Comparison of ENCODE assay signal across 22 mouse cellular contexts in the genomic region with DNA sequence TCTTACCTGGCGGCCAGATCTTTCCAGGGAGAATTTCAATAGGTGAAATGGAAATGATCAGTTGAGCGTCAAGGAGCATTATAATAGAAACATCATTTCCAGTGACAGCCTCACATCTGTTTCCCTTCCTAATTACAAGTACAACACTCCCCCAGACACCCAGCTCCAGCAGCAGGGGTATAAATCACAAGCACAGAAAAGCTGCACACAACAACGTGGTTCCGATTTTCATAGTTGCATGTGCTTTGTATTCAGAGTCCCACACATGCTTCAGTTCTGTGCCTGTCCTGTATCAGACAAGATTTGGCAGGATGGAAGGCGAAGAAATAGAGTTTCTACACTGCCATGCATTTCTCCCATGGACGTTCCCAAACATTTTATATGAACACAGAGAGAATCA.
DNase-seq lines count a peak whose midpoint lies in the region; ATAC-seq and TF ChIP-seq lines count a peak whose summit lies in the region.
"Had no signal": no experiment of that assay in that cellular context is flagged by ENCODE, and none has a peak within 500 bp of the region (broad histone marks: within the 10 kb centered on the region; RNA-seq: fewer than 3 reads in every experiment).

No protein-coding gene starts in this region.

- no peaks in the 10 kb centered on the region for H3K27me3 ChIP-seq in kidney, adult 2 months (replicated peaks; ENCODE audit: control insufficient read depth, insufficient read depth, low read length)
- no peaks in the 10 kb centered on the region for H3K27me3 ChIP-seq in embryonic facial prominence, embryonic 14.5 days (replicated peaks; ENCODE audit: control insufficient read depth, insufficient read depth, low read length)
- H3K27me3 ChIP-seq: embryonic facial prominence, embryonic 12.5 days; forebrain, embryonic 12.5 days; heart, embryonic 12.5 days had no signal

- no peak overlapping the region for H3K9ac ChIP-seq in embryonic facial prominence, embryonic 14.5 days (ENCODE audit: low read depth, low read length)
- H3K9ac ChIP-seq: embryonic facial prominence, embryonic 12.5 days; forebrain, embryonic 12.5 days; forebrain, postnatal 0 days; heart, embryonic 12.5 days; hindbrain, embryonic 14.5 days had no signal

- H3K27ac ChIP-seq in kidney, adult 2 months (ENCODE audit: insufficient read depth, low read depth, low read length) = no peak overlapping the region
- H3K27ac ChIP-seq in embryonic facial prominence, embryonic 14.5 days (replicated peaks; ENCODE audit: low read depth, low read length) = no peak overlapping the region
- H3K27ac ChIP-seq: forebrain, embryonic 12.5 days; gastrocnemius, adult 2 months; hindbrain, embryonic 10.5 days; hindbrain, embryonic 14.5 days had no signal

- H3K36me3 ChIP-seq in kidney, adult 2 months (ENCODE audit: control insufficient read depth, insufficient read depth, low read length) = no peaks in the 10 kb centered on the region
- no peaks in the 10 kb centered on the region for H3K36me3 ChIP-seq in embryonic facial prominence, embryonic 14.5 days (ENCODE audit: control insufficient read depth, insufficient read depth, low read length)
- H3K36me3 ChIP-seq: embryonic facial prominence, embryonic 12.5 days; forebrain, embryonic 12.5 days; G1E; heart, embryonic 12.5 days; hindbrain, embryonic 10.5 days had no signal

- H3K4me3 ChIP-seq in kidney, adult 2 months (ENCODE audit: insufficient read depth, low read depth, low read length) = no peak overlapping the region
- H3K4me3 ChIP-seq in embryonic facial prominence, embryonic 14.5 days (ENCODE audit: low read depth, low read length) = no peak overlapping the region
- H3K4me3 ChIP-seq: embryonic facial prominence, embryonic 12.5 days; forebrain, embryonic 12.5 days; gastrocnemius, adult 2 months; heart, embryonic 12.5 days; hindbrain, embryonic 10.5 days had no signal

- no peak overlapping the region for H3K4me2 ChIP-seq in embryonic facial prominence, embryonic 14.5 days (ENCODE audit: low read depth, low read length)
- H3K4me2 ChIP-seq: embryonic facial prominence, embryonic 12.5 days; forebrain, embryonic 12.5 days; heart, embryonic 12.5 days; hindbrain, embryonic 14.5 days had no signal

- H3K4me1 ChIP-seq in kidney, adult 2 months (ENCODE audit: control insufficient read depth, insufficient read depth, low read length) = no peaks in the 10 kb centered on the region
- peaks cover 5% of the 10 kb centered on the region; the same call in 1 of the 2 replicates for H3K4me1 ChIP-seq in embryonic facial prominence, embryonic 14.5 days (ENCODE audit: control insufficient read depth, insufficient read depth, low read length)
- H3K4me1 ChIP-seq: embryonic facial prominence, embryonic 12.5 days; forebrain, embryonic 12.5 days; heart, embryonic 12.5 days; hindbrain, embryonic 10.5 days had no signal

- no peak for TF ChIP-seq CTCF in kidney, adult 2 months (conservative IDR thresholded peaks at IDR 0.05; ENCODE audit: insufficient read depth, insufficient read length, low read depth, low read length)

- TF ChIP-seq POLR2A in kidney, adult 2 months (IDR thresholded peaks at IDR 0.05; ENCODE audit: low read depth, low read length) = no peak

- no peak for ATAC-seq in embryonic facial prominence, embryonic 14.5 days (ENCODE audit: low read depth)
- ATAC-seq: CD4-positive, CD25-positive, alpha-beta regulatory T cell, adult 4 months; forebrain, postnatal 0 days had no signal

- H3K9me3 ChIP-seq in embryonic facial prominence, embryonic 14.5 days (ENCODE audit: control insufficient read depth, low read length) = no peaks in the 10 kb centered on the region
- H3K9me3 ChIP-seq: embryonic facial prominence, embryonic 12.5 days; forebrain, embryonic 12.5 days; G1E; heart, embryonic 12.5 days; hindbrain, embryonic 10.5 days had no signal

- peak; percentile 30 for DNase-seq in embryo, embryonic 10.5 days (ENCODE audit: low spot score)
- DNase-seq in embryo, embryonic 10 days (ENCODE audit: low spot score) = no peak
- peak; percentile 7 for DNase-seq in kidney, postnatal 10 days
- DNase-seq in kidney, adult 2 months = no peak
- DNase-seq in embryonic facial prominence, embryonic 14.5 days (ENCODE audit: low spot score) = peak; percentile 63
- DNase-seq in mesoderm, embryonic 11.5 days (ENCODE audit: low read depth, low spot score) = peak; percentile 19
- DNase-seq in testis, postnatal 10 days (ENCODE audit: low spot score) = no peak
- DNase-seq: adrenal gland, adult 8-10 months; adrenal gland, postnatal 36 days; B cell, adult 2 months; cerebellum, adult 2 months; cerebellum, postnatal 10 days; forebrain, postnatal 0 days; gastrocnemius, adult 2 months; gastrocnemius, postnatal 25 days had no signal

- 58% methylated on average over 6 of the region's 6 CpGs for WGBS in kidney, adult 2 months
- 44% methylated on average over 6 of the region's 6 CpGs for WGBS in embryonic facial prominence, embryonic 14.5 days

Comparison
In these comparisons a context has a peak if more than half of its experiments do, and no peak if none do; other contexts are left out.
1. DNase-seq: peak in embryo, embryonic 10.5 days (single experiment), kidney, postnatal 10 days (single experiment), embryonic facial prominence, embryonic 14.5 days (single experiment) and mesoderm, embryonic 11.5 days (single experiment); none in embryo, embryonic 10 days (single experiment), kidney, adult 2 months (single experiment) and testis, postnatal 10 days (single experiment).